Mouse (Mus musculus) forebrain, embryonic 14.5 days (tissue): ENCODE data around the gene Cyp4f13. TPM values are rescaled to one million over a fixed set of nuclear protein-coding genes. Genes with fewer than 3 reads are reported as not detected.

ENCODE experiments used
- ATAC-seq: fragments of 200-750 bp; cut with Nextera tagmentation; 2 replicates; pipeline ENCODE4 v1.8.0; 2017; ENCODE audit warnings: mild to moderate bottlenecking, moderate library complexity
- DNase-seq: peaks from one replicate; pipeline ENCODE4 v3.0.0-alpha.2; 2015; ENCODE audit warnings: low spot score
- H3K27ac ChIP-seq: fragments of 300-500 bp; sonication (generic); 2 replicates; pipeline ENCODE4 v1.5.1; 2014; ENCODE audit warnings: low read depth, mild to moderate bottlenecking, control low read depth, low read length, moderate library complexity
- H3K27me3 ChIP-seq: fragments of 300-500 bp; sonication (generic); replicated peaks from 2 replicates; pipeline ENCODE4 v1.6.1; 2014; ENCODE audit warnings: low read length, control low read depth, mixed read lengths; ENCODE audit not compliant: control insufficient read depth, insufficient read depth
- H3K36me3 ChIP-seq: fragments of 300-500 bp; sonication (generic); 2 replicates; pipeline ENCODE4 v1.6.1; 2014; ENCODE audit warnings: low read length, control low read depth; ENCODE audit not compliant: control insufficient read depth, insufficient read depth
- H3K4me1 ChIP-seq: fragments of 300-500 bp; sonication (generic); 2 replicates; pipeline ENCODE4 v1.6.1; 2014; ENCODE audit warnings: antibody characterized with exemption, low read length, control low read depth; ENCODE audit not compliant: control insufficient read depth, insufficient read depth
- H3K4me2 ChIP-seq: fragments of 300-500 bp; sonication (generic); 2 replicates; pipeline ENCODE4 v1.6.1; 2014; ENCODE audit warnings: mild to moderate bottlenecking, control low read depth, low read length
- H3K4me3 ChIP-seq: fragments of 300-500 bp; sonication (generic); 2 replicates; pipeline ENCODE4 v1.5.1; 2014; ENCODE audit warnings: low read depth, low read length, control low read depth
- H3K9ac ChIP-seq: fragments of 300-500 bp; sonication (generic); 2 replicates; pipeline ENCODE4 v1.6.1; 2014; ENCODE audit warnings: mild to moderate bottlenecking, low read length, control low read depth, moderate library complexity
- H3K9me3 ChIP-seq: fragments of 300-500 bp; sonication (generic); replicated peaks from 2 replicates; pipeline ENCODE4 v1.6.1; 2016; ENCODE audit warnings: low read length, control low read depth, mixed read lengths; ENCODE audit not compliant: control insufficient read depth
- WGBS: fragments of 180-500 bp; shearing (Covaris S2); extraction: QIAGEN DNeasy Blood & Tissue Kit; methylation state at CpG from one replicate; pipeline ENCODE4 v1.1.7; 2014; 5-methylcytosine and 5-hydroxymethylcytosine counted together
- polyA plus RNA-seq: library from polyadenylated mRNA; unstranded; fragments of >200 nt; fragmentation: Nextera tagmentation; extraction: Ambion mirVana; gene quantifications from 2 replicates; pipeline ENCODE4 v1.2.1, GENCODE M21; 2014

Gene Cyp4f13
- polyA plus RNA-seq, 1 experiment from 2014 or later, result 3.6 TPM

GRCm38 (mm10) chr17:32951006-32951405 lies 3.8 kb upstream of the Cyp4f13 start:
- Histone ChIP-seq H3K9ac (no peak overlapping the region), H3K36me3 (no peaks in the 10 kb centered on the region), H3K27ac (no peak overlapping the region), H3K4me1 (0 out of 2 replicates have a peak, but pooled peaks cover 6% of the 10 kb centered on the region), H3K27me3 (no peaks in the 10 kb centered on the region), H3K4me2 (no peak overlapping the region), H3K4me3 (no peak overlapping the region), H3K9me3 (no peaks in the 10 kb centered on the region)
- DNase-seq, result no peak
- no peak for ATAC-seq
- WGBS, result 83% methylated on average over 11 of the region's 11 CpGs

GRCm38 (mm10) chr17:32950136-32950535 lies 2.9 kb upstream of the Cyp4f13 start:
- 0 out of 2 replicates have a peak, but pooled peaks cover 6% of the 10 kb centered on the region for H3K4me1 ChIP-seq
- ATAC-seq (no peak), DNase-seq (no peak)
- H3K4me3 ChIP-seq, result no peak overlapping the region
- no peak overlapping the region for H3K4me2 ChIP-seq
- 90% methylated on average over 3 of the region's 3 CpGs for WGBS
- no peaks in the 10 kb centered on the region for H3K27me3 ChIP-seq
- no peaks in the 10 kb centered on the region for H3K9me3 ChIP-seq
- no peaks in the 10 kb centered on the region for H3K36me3 ChIP-seq
- H3K9ac ChIP-seq, result no peak overlapping the region
- H3K27ac ChIP-seq, result no peak overlapping the region

GRCm38 (mm10) chr17:32946716-32947115 lies 486 bp downstream of the Cyp4f13 start:
- Histone ChIP-seq H3K4me2 (peak overlapping the region; percentile 62), H3K27me3 (no peaks in the 10 kb centered on the region), H3K36me3 (no peaks in the 10 kb centered on the region), H3K4me3 (peak overlapping the region; percentile 41), H3K4me1 (0 out of 2 replicates have a peak, but pooled peaks cover 6% of the 10 kb centered on the region), H3K27ac (no peak overlapping the region), H3K9me3 (no peaks in the 10 kb centered on the region), H3K9ac (peak overlapping the region; percentile 52)
- no peak for DNase-seq
- 69% methylated on average over 9 of the region's 9 CpGs for WGBS
- ATAC-seq, result no peak

- ATAC-seq, result no peak
- H3K27ac ChIP-seq, result no peak overlapping the region
- 62% methylated on average over 3 of the region's 3 CpGs for WGBS
These were observed 2.7 kb downstream of the Cyp4f13 start for GRCm38 (mm10) chr17:32944402-32945035.

GRCm38 (mm10) chr17:32943661-32944060 lies 3.5 kb downstream of the Cyp4f13 start:
- WGBS, result 82% methylated on average over 3 of the region's 3 CpGs
- ATAC-seq, result no peak
- H3K9me3 ChIP-seq, result no peaks in the 10 kb centered on the region

More at GRCm38 (mm10) chr17:32944402-32945035, 2.7 kb downstream of the Cyp4f13 start:
- H3K27me3 ChIP-seq, result no peaks in the 10 kb centered on the region
- H3K9me3 ChIP-seq, result no peaks in the 10 kb centered on the region
- no peak for DNase-seq
- no peak overlapping the region for H3K9ac ChIP-seq
- H3K36me3 ChIP-seq, result no peaks in the 10 kb centered on the region
- 0 out of 2 replicates have a peak, but pooled peaks cover 6% of the 10 kb centered on the region for H3K4me1 ChIP-seq
- H3K4me2 ChIP-seq, result no peak overlapping the region
- no peak overlapping the region for H3K4me3 ChIP-seq

GRCm38 (mm10) chr17:32939831-32940230 lies 7.4 kb downstream of the Cyp4f13 start:
- Histone ChIP-seq H3K36me3 (no peaks in the 10 kb centered on the region), H3K4me3 (no peak overlapping the region), H3K27ac (no peak overlapping the region), H3K9me3 (no peaks in the 10 kb centered on the region), H3K9ac (no peak overlapping the region), H3K4me1 (no peaks in the 10 kb centered on the region), H3K27me3 (no peaks in the 10 kb centered on the region), H3K4me2 (no peak overlapping the region)
- ATAC-seq (no peak), DNase-seq (no peak)
- 80% methylated on average over 4 of the region's 4 CpGs for WGBS

More at GRCm38 (mm10) chr17:32943661-32944060, 3.5 kb downstream of the Cyp4f13 start:
- no peak for DNase-seq
- Histone ChIP-seq H3K9ac (no peak overlapping the region), H3K4me1 (0 out of 2 replicates have a peak, but pooled peaks cover 6% of the 10 kb centered on the region), H3K4me3 (no peak overlapping the region), H3K27me3 (no peaks in the 10 kb centered on the region), H3K36me3 (no peaks in the 10 kb centered on the region), H3K4me2 (no peak overlapping the region), H3K27ac (no peak overlapping the region)

GRCm38 (mm10) chr17:32927803-32928202 lies 19.4 kb downstream of the Cyp4f13 start:
- Histone ChIP-seq H3K4me3 (no peak overlapping the region), H3K9me3 (no peaks in the 10 kb centered on the region), H3K27me3 (no peaks in the 10 kb centered on the region), H3K9ac (no peak overlapping the region), H3K4me2 (no peak overlapping the region), H3K36me3 (no peaks in the 10 kb centered on the region), H3K27ac (no peak overlapping the region), H3K4me1 (no peaks in the 10 kb centered on the region; the same call in 1 of the 2 replicates)
- DNase-seq, result no peak
- 86% methylated on average over 5 of the region's 5 CpGs for WGBS
- no peak for ATAC-seq

- Histone ChIP-seq H3K4me3 (peak overlapping the region; percentile 41), H3K27ac (peak overlapping the region; percentile 58; the same call in 1 of the 2 replicates), H3K9me3 (no peaks in the 10 kb centered on the region), H3K27me3 (no peaks in the 10 kb centered on the region), H3K36me3 (no peaks in the 10 kb centered on the region), H3K9ac (peak overlapping the region; percentile 71), H3K4me1 (no peaks in the 10 kb centered on the region; the same call in 1 of the 2 replicates), H3K4me2 (peak overlapping the region; percentile 70)
- ATAC-seq, result peak; percentile 96
- peak; percentile 83 for DNase-seq
- 18% methylated on average over 32 of the region's 32 CpGs for WGBS
These were observed 22.4 kb downstream of the Cyp4f13 start for GRCm38 (mm10) chr17:32924658-32925312.

GRCm38 (mm10) chr17:32923681-32924080 lies 23.5 kb downstream of the Cyp4f13 start:
- Histone ChIP-seq H3K4me3 (no peak overlapping the region), H3K36me3 (no peaks in the 10 kb centered on the region), H3K27ac (no peak overlapping the region), H3K9me3 (no peaks in the 10 kb centered on the region), H3K27me3 (no peaks in the 10 kb centered on the region), H3K4me2 (no peak overlapping the region), H3K4me1 (no peaks in the 10 kb centered on the region; the same call in 1 of the 2 replicates), H3K9ac (no peak overlapping the region)
- WGBS, result 94% methylated on average over 1 of the region's 1 CpGs
- no peak for DNase-seq
- no peak for ATAC-seq
